Mouse (Mus musculus): ENCODE measurements around the gene Sars. TPM values are rescaled to one million over a fixed set of nuclear protein-coding genes. Genes with fewer than 3 reads are reported as not detected.

Sars gene
- polyA plus RNA-seq, 1 experiment from 2014 or later = 186 TPM

DNA sequence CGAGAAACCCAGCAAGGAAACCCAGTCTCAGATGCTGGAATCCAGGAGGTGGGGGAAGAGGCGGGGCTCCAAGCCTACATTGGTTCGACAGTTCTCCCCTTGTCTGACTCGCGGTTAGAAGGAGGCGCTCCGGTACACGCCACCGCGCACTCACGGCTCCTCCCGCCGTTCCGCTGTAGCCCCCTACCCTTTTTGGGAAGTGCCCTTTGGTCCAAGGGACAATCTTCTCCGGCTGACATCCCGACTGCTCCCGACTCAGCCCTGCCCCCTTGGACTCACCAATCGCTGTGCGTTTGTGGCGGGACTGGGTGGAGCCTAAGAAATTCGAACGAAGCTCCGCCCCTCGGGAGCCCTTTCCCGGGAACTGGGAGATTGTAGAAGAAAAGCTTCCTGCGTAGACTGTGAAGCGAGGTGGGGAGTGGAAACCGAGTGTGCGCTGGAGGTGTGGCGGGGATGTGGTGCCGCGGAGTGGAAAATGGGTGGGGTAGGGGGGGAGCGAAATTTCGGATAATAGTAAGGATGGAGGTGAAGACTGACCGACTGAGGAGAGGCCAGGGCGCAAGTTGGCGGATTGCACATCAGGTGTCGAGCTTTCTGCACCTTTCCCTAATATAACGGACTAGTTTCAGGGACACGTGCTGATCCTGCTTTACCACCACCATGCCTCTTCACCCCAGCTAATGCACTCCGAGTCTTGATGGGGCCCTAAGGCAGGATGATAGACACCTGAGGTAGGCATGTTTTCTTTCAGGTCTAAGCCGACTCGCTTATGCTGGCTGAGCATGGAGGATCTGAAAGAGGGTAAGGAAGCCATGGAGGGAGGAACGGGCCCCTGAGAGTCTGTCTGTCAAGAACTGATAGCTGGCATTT lies 61.3 kb downstream of the Sars start, which contains the start of gene Psrc1:
TSS of gene Psrc1 (plus strand) at position 355 of the 870 bp plus-strand sequence.
- WGBS = 1% methylated on average over 44 of the region's 44 CpGs
- Histone ChIP-seq H3K27ac (peak within 1 kb of the TSS; percentile 49), H3K4me1 (peaks cover 31% of the 10 kb centered on the region), H3K36me3 (peaks cover 8% of the 10 kb centered on the region; the same call in 1 of the 2 replicates), H3K9me3 (replicated peaks) (no peaks in the 10 kb centered on the region), H3K9ac (peak within 1 kb of the TSS; percentile 59), H3K27me3 (no peaks in the 10 kb centered on the region), H3K4me2 (replicated peaks) (peak within 1 kb of the TSS; percentile 67), H3K4me3 (peak within 1 kb of the TSS; percentile 60)
- ATAC-seq (ENCODE audit: low FRiP score) = peak; percentile 93

DNA sequence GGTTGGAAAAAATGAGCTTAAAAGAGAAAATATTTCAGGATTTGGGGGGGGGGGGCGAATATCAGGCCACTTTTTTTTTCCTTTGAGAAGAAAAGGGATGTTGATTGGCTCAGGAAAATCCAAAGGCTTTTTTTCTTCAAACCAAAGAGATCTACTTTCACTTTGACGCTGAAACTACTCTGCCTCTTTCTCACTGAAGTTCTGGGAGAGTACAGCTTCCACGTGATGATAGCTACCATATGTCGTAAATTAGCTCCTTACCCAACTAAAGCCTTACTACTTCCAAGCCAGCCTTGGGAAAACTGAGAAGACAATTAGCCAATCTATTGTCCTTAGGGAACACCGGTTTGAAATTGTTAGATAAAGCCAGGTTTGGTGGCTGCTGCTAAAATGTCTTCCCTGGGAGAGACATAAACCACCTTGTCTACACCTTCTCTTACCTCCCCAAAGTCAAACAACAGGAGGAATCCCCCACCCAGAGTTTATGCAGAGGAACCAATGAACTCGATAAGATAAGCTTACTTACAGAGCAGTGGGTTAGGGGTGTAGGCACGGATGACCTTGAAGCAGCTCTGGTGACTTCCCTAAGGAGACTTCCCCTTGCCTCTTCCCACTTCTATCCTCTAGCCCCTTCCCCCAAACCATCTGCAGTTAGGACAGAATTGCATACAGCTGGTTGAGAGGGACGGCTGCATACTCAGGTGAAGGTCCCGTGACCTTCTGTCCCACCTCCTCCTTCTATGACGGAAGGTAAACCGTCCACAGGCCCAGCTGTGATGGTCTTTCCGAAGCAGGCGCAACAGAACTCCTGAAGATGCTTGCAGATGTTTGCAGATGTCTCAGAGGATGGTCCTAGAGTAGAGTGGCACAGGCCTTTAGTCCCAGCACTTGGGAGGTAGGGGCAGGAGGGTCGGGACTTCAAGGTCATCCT lies 62.8 kb downstream of the Sars start:
- no peak overlapping the region for H3K27ac ChIP-seq
- no peaks in the 10 kb centered on the region for H3K9me3 ChIP-seq (replicated peaks)
- no peak for ATAC-seq (ENCODE audit: low FRiP score)
- H3K4me3 ChIP-seq = no peak overlapping the region
- WGBS = 75% methylated on average over 14 of the region's 14 CpGs
- H3K4me1 ChIP-seq = peaks cover 30% of the 10 kb centered on the region
- peak overlapping the region; percentile 67 for H3K4me2 ChIP-seq (replicated peaks)
- no peaks in the 10 kb centered on the region for H3K27me3 ChIP-seq
- no peak overlapping the region for H3K9ac ChIP-seq
- peaks cover 7% of the 10 kb centered on the region; the same call in 1 of the 2 replicates for H3K36me3 ChIP-seq

DNA sequence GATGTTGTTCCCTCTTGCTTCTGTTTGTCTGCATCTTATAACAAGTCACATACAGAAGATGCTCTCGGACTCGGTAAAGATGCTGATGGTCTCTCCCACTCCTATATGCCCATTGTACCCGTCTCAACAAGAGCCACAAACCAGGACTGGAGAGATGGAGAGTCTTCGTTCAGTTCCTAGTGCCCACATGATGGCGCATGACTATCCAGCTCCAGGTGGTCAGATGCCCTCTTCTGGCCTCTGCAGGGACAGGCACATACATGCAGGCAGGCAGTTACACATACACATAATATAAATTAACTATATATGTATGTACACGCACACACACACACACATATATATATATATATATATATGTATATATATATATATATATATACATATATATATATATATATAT lies 64.3 kb downstream of the Sars start:
- 83% methylated on average over 6 of the region's 6 CpGs for WGBS
- Histone ChIP-seq H3K4me2 (replicated peaks) (no peak overlapping the region), H3K9me3 (replicated peaks) (no peaks in the 10 kb centered on the region), H3K27me3 (no peaks in the 10 kb centered on the region), H3K4me1 (peaks cover 30% of the 10 kb centered on the region), H3K4me3 (no peak overlapping the region), H3K36me3 (no peaks in the 10 kb centered on the region), H3K27ac (no peak overlapping the region), H3K9ac (no peak overlapping the region)
- no peak for ATAC-seq (ENCODE audit: low FRiP score)

DNA sequence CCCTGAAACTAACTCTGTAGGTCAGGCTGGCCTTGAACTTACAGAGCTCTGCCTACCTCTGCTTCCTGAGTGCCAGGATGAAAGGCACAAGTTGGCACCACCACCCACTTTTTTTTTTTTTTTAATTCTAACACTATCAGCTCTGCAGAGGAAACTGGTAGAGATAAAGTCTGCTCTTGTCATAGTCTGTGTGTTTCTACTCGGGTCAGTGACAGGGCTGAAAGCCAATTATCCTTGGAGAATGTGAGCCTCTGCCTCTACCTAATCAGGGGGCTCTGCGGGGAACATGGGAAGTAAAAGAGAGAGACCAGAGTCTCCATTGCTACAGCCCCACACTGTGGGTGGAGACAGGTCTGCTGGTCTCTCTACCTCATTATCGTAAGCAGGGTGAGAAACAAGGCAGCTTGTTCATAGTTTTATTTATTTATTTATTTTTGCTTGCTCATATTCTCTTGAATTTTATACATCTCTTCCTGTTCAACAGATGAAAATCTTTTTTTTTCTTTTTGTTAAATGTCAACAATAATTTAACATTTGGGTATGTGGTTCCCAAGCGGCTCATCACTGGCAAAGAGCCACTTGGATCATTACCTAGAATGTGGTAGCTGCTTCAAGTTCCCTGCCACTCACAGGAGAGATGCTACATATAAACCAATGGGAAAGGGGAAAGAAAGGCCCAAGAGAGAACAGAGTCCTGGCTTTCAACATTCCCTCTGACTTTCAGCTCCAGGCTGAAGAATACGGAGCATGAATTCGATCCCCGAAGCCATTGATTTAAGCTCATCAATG lies 65.9 kb downstream of the Sars start:
- no peaks in the 10 kb centered on the region for H3K36me3 ChIP-seq
- no peaks in the 10 kb centered on the region for H3K27me3 ChIP-seq
- H3K9ac ChIP-seq = no peak overlapping the region
- H3K4me3 ChIP-seq = no peak overlapping the region
- peaks cover 18% of the 10 kb centered on the region for H3K4me1 ChIP-seq
- WGBS = 83% methylated on average over 7 of the region's 7 CpGs
- ATAC-seq (ENCODE audit: low FRiP score) = no peak
- no peaks in the 10 kb centered on the region for H3K9me3 ChIP-seq (replicated peaks)
- no peak overlapping the region for H3K4me2 ChIP-seq (replicated peaks)
- H3K27ac ChIP-seq = no peak overlapping the region

Other genes with a start within 250 kb of the Sars start
- 5.0 and 5.6 TPM in 2 replicates for gene Cyb561d1, start 244.0 kb downstream of the Sars start, polyA plus RNA-seq (2016; fragmentation: Nextera tagmentation; extraction: Ambion mirVana)
- gene Atxn7l2, start 234.3 kb downstream of the Sars start, polyA plus RNA-seq (2016; fragmentation: Nextera tagmentation; extraction: Ambion mirVana) = 27.6 and 29.6 TPM in 2 replicates
- gene Sypl2, start 218.6 kb downstream of the Sars start, polyA plus RNA-seq (2016; fragmentation: Nextera tagmentation; extraction: Ambion mirVana) = 0.58 and 0.72 TPM in 2 replicates
- 205 and 218 TPM in 2 replicates for gene Psma5, start 188.3 kb downstream of the Sars start, polyA plus RNA-seq (2016; fragmentation: Nextera tagmentation; extraction: Ambion mirVana)
- 35.0 TPM in 2 replicates for gene Sort1, start 161.1 kb downstream of the Sars start, polyA plus RNA-seq (2016; fragmentation: Nextera tagmentation; extraction: Ambion mirVana)
- not detected in 2 replicates for gene Mybphl, start 80.3 kb downstream of the Sars start, polyA plus RNA-seq (2016; fragmentation: Nextera tagmentation; extraction: Ambion mirVana)
- gene Psrc1, start 61.4 kb downstream of the Sars start, polyA plus RNA-seq (2016; fragmentation: Nextera tagmentation; extraction: Ambion mirVana) = 39.4 and 41.0 TPM in 2 replicates
- gene Celsr2, start 29.7 kb downstream of the Sars start, polyA plus RNA-seq (2016; fragmentation: Nextera tagmentation; extraction: Ambion mirVana) = 63.3 and 75.2 TPM in 2 replicates
- 1.2 and 2.2 TPM in 2 replicates for gene 1700013F07Rik, start 88.9 kb upstream of the Sars start, polyA plus RNA-seq (2016; fragmentation: Nextera tagmentation; extraction: Ambion mirVana)
- gene 5330417C22Rik, start 91.3 kb upstream of the Sars start, polyA plus RNA-seq (2016; fragmentation: Nextera tagmentation; extraction: Ambion mirVana) = 3.1 and 5.9 TPM in 2 replicates
- 60.3 and 66.8 TPM in 2 replicates for gene Tmem167b, start 117.3 kb upstream of the Sars start, polyA plus RNA-seq (2016; fragmentation: Nextera tagmentation; extraction: Ambion mirVana)
- gene Taf13, start 126.5 kb upstream of the Sars start, polyA plus RNA-seq (2016; fragmentation: Nextera tagmentation; extraction: Ambion mirVana) = 66.0 and 70.5 TPM in 2 replicates
- gene Wdr47, start 146.1 kb upstream of the Sars start, polyA plus RNA-seq (2016; fragmentation: Nextera tagmentation; extraction: Ambion mirVana) = 66.8 and 72.2 TPM in 2 replicates
- gene Clcc1, start 208.7 kb upstream of the Sars start, polyA plus RNA-seq (2016; fragmentation: Nextera tagmentation; extraction: Ambion mirVana) = 59.2 and 62.8 TPM in 2 replicates

Measured in hindbrain, embryonic 12.5 days (tissue).